Comparison of ENCODE assay signal across 8 mouse cellular contexts in genomic region chr2:173022813-173023212, GRCm38 (mm10). TPM values are rescaled to one million over a fixed set of nuclear protein-coding genes. Genes with fewer than 3 reads are reported as not detected.
DNase-seq lines count a peak whose midpoint lies in the region; ATAC-seq and TF ChIP-seq lines count a peak whose summit lies in the region.

No protein-coding gene starts in this region.

- peak overlapping the region; percentile 79 for H3K4me2 ChIP-seq in midbrain, embryonic 11.5 days

- H3K27me3 ChIP-seq in midbrain, embryonic 11.5 days (ENCODE audit: control insufficient read depth, insufficient read depth, low read length), result peaks cover 19% of the 10 kb centered on the region

- no peak for TF ChIP-seq CTCF in cortical plate, adult 2 months (IDR thresholded peaks at IDR 0.05; ENCODE audit: extremely low read depth, insufficient read depth, low read length)

- peak overlapping the region; percentile 88 for H3K9ac ChIP-seq in midbrain, embryonic 11.5 days (ENCODE audit: low read length)

- peaks cover 8% of the 10 kb centered on the region for H3K36me3 ChIP-seq in midbrain, embryonic 11.5 days (ENCODE audit: control insufficient read depth, insufficient read depth, low read length)

- intact Hi-C loops in heart, postnatal 25 days (cut with DNase I), result loop anchor here (10.0 kb wide), 1 partner anchor 62 kb away; no protein-coding TSS in a partner anchor

- peak; percentile 97 for DNase-seq in heart, adult 11 months
- no peak for DNase-seq in heart, postnatal 25 days (ENCODE audit: low spot score)
- DNase-seq in heart, postnatal 4 days, result peak; percentile 61
- DNase-seq in midbrain, embryonic 11.5 days (ENCODE audit: low spot score, missing footprints), result no peak
- no peak for DNase-seq in layer of hippocampus, postnatal 25 days (ENCODE audit: extremely low spot score in 1 of 2, low spot score in 1 of 2)
- DNase-seq in adrenal gland, adult 2 months, result no peak
- DNase-seq in left cerebral cortex, adult 9 months (ENCODE audit: low spot score in 2 of 2), result no peak

- peak overlapping the region; percentile 69; the same call in 1 of the 2 replicates for H3K4me3 ChIP-seq in cortical plate, adult 2 months (ENCODE audit: insufficient read depth, low read length)
- peak overlapping the region; percentile 76 for H3K4me3 ChIP-seq in midbrain, embryonic 11.5 days (ENCODE audit: low read depth, low read length)

- ATAC-seq in midbrain, embryonic 11.5 days (ENCODE audit: low FRiP score), result no peak

- no peak for TF ChIP-seq POLR2A in cortical plate, adult 2 months (IDR thresholded peaks at IDR 0.05; ENCODE audit: extremely low read depth, insufficient read depth, low read length)

- H3K9me3 ChIP-seq in midbrain, embryonic 11.5 days (ENCODE audit: control insufficient read depth, low read length), result no peaks in the 10 kb centered on the region

- no peaks in the 10 kb centered on the region for H3K4me1 ChIP-seq in cortical plate, adult 2 months (ENCODE audit: control insufficient read depth, insufficient read depth, low read length)
- H3K4me1 ChIP-seq in midbrain, embryonic 11.5 days (ENCODE audit: control insufficient read depth, insufficient read depth, low read length), result peaks cover 37% of the 10 kb centered on the region

- 31% methylated on average over 10 of the region's 10 CpGs for WGBS in midbrain, embryonic 11.5 days

- H3K27ac ChIP-seq in cortical plate, adult 2 months (ENCODE audit: insufficient read depth, low read length), result no peak overlapping the region
- H3K27ac ChIP-seq in midbrain, embryonic 11.5 days (ENCODE audit: low read depth, low read length), result no peak overlapping the region

RNA-seq across cellular contexts. Expression of gene Rbm38, which starts 2.5 kb away (rescaled TPM):
- 100 to 1,000 TPM; 167 to 223 TPM for total RNA-seq in heart, postnatal 25 days (2021)
- 5.2 and 5.9 TPM in 2 replicates for polyA plus RNA-seq in cortical plate, adult 2 months (2012; rRNA removed)
- total RNA-seq in heart, postnatal 4 days (2021), result 100 to 1,000 TPM; 112 to 126 TPM
- 70.4 and 77.3 TPM in 2 replicates for polyA plus RNA-seq in midbrain, embryonic 11.5 days (2014; fragmentation: Nextera tagmentation; extraction: Ambion mirVana)
- total RNA-seq in layer of hippocampus, postnatal 25 days (2021), result 1 to 10 TPM; 3.3 to 5.0 TPM
- total RNA-seq in adrenal gland, adult 2 months (2021), result 10 to 100 TPM; 18.4 to 27.2 TPM
- 160 and 174 TPM in 2 replicates for polyA plus RNA-seq in adrenal gland, adult 2 months (2012; rRNA removed)

RNA-seq across cellular contexts. Expression of gene Rae1, which starts 22.9 kb away (rescaled TPM):
- total RNA-seq in heart, postnatal 25 days (2021), result 10 to 100 TPM; 24.4 to 25.3 TPM
- 68.4 and 79.6 TPM in 2 replicates for polyA plus RNA-seq in cortical plate, adult 2 months (2012; rRNA removed)
- total RNA-seq in heart, postnatal 4 days (2021), result 10 to 100 TPM; 55.9 to 60.3 TPM
- 137 and 140 TPM in 2 replicates for polyA plus RNA-seq in midbrain, embryonic 11.5 days (2014; fragmentation: Nextera tagmentation; extraction: Ambion mirVana)
- total RNA-seq in layer of hippocampus, postnatal 25 days (2021), result 10 to 100 TPM; 74.5 to 88.6 TPM
- total RNA-seq in adrenal gland, adult 2 months (2021), result 10 to 100 TPM; 61.7 to 68.7 TPM
- polyA plus RNA-seq in adrenal gland, adult 2 months (2012; rRNA removed), result 93.9 and 123 TPM in 2 replicates

RNA-seq across cellular contexts. Expression of gene Spo11, which starts 45.3 kb away (rescaled TPM):
- total RNA-seq in heart, postnatal 25 days (2021), result not detected
- 0.36 and 0.67 TPM in 2 replicates for polyA plus RNA-seq in cortical plate, adult 2 months (2012; rRNA removed)
- not detected for total RNA-seq in heart, postnatal 4 days (2021)
- polyA plus RNA-seq in midbrain, embryonic 11.5 days (2014; fragmentation: Nextera tagmentation; extraction: Ambion mirVana), result 0.25 and 0.26 TPM in 2 replicates
- total RNA-seq in layer of hippocampus, postnatal 25 days (2021), result not detected
- not detected for total RNA-seq in adrenal gland, adult 2 months (2021)
- not detected in 2 replicates for polyA plus RNA-seq in adrenal gland, adult 2 months (2012; rRNA removed)

Comparison
In these comparisons a context has a peak if more than half of its experiments do, and no peak if none do; other contexts are left out.
1. DNase-seq: peak in heart, adult 11 months (single experiment) and heart, postnatal 4 days (single experiment); none in heart, postnatal 25 days (single experiment), midbrain, embryonic 11.5 days (single experiment), layer of hippocampus, postnatal 25 days (0 of 2), adrenal gland, adult 2 months (single experiment) and left cerebral cortex, adult 9 months (0 of 2).
2. RNA of gene Rbm38, which starts 2.5 kb away (total RNA-seq): 167 to 223 TPM in heart, postnatal 25 days and 112 to 126 TPM in heart, postnatal 4 days; 18.4 to 27.2 TPM in adrenal gland, adult 2 months and 3.3 to 5.0 TPM in layer of hippocampus, postnatal 25 days; every median in the first group is over 4 times any median in the second.